Mouse (Mus musculus): Measurements from ENCODE around the gene Krtap17-1. TPM values are rescaled to one million over a fixed set of nuclear protein-coding genes. Genes with fewer than 3 reads are reported as not detected.

The Krtap17-1 gene
- polyA plus RNA-seq, 1 experiment, result 0.27 TPM

GRCm38 (mm10) chr11:99999091-99999490 is 5.3 kb upstream of the Krtap17-1 start:
- no peak for DNase-seq (ENCODE audit: low read depth)
- TF ChIP-seq CTCF (IDR thresholded peaks at IDR 0.05; ENCODE audit: borderline replicate concordance, extremely low read depth, insufficient read depth, insufficient read length) (no peak), POLR2A (IDR thresholded peaks at IDR 0.05; ENCODE audit: borderline replicate concordance, extremely low read depth, insufficient read depth, insufficient read length, poor library complexity, severe bottlenecking) (no peak)

GRCm38 (mm10) chr11:99994384-99994661 is 529 bp upstream of the Krtap17-1 start:
- TF ChIP-seq POLR2A (IDR thresholded peaks at IDR 0.05; ENCODE audit: borderline replicate concordance, extremely low read depth, insufficient read depth, insufficient read length, poor library complexity, severe bottlenecking), result no peak
- TF ChIP-seq CTCF (IDR thresholded peaks at IDR 0.05; ENCODE audit: borderline replicate concordance, extremely low read depth, insufficient read depth, insufficient read length), result no peak
- no peak for DNase-seq (ENCODE audit: low read depth)

- peak; percentile 38 for DNase-seq (ENCODE audit: low read depth)
Observed at GRCm38 (mm10) chr11:99990571-99990970, 3.2 kb downstream of the Krtap17-1 start.

GRCm38 (mm10) chr11:99989881-99990405 is 3.9 kb downstream of the Krtap17-1 start:
- DNase-seq (ENCODE audit: low read depth), result no peak
- no peak for TF ChIP-seq POLR2A (IDR thresholded peaks at IDR 0.05; ENCODE audit: borderline replicate concordance, extremely low read depth, insufficient read depth, insufficient read length, poor library complexity, severe bottlenecking)
- TF ChIP-seq CTCF (IDR thresholded peaks at IDR 0.05; ENCODE audit: borderline replicate concordance, extremely low read depth, insufficient read depth, insufficient read length), result no peak

More at GRCm38 (mm10) chr11:99990571-99990970, 3.2 kb downstream of the Krtap17-1 start:
- TF ChIP-seq CTCF (IDR thresholded peaks at IDR 0.05; ENCODE audit: borderline replicate concordance, extremely low read depth, insufficient read depth, insufficient read length), result no peak
- no peak for TF ChIP-seq POLR2A (IDR thresholded peaks at IDR 0.05; ENCODE audit: borderline replicate concordance, extremely low read depth, insufficient read depth, insufficient read length, poor library complexity, severe bottlenecking)

GRCm38 (mm10) chr11:99988530-99988929 is 5.3 kb downstream of the Krtap17-1 start:
- TF ChIP-seq POLR2A (IDR thresholded peaks at IDR 0.05; ENCODE audit: borderline replicate concordance, extremely low read depth, insufficient read depth, insufficient read length, poor library complexity, severe bottlenecking) (no peak), CTCF (IDR thresholded peaks at IDR 0.05; ENCODE audit: borderline replicate concordance, extremely low read depth, insufficient read depth, insufficient read length) (no peak)
- DNase-seq (ENCODE audit: low read depth), result no peak

GRCm38 (mm10) chr11:99986180-99986647 is 7.6 kb downstream of the Krtap17-1 start, which contains the start of gene Krtap16-1:
TSS of gene Krtap16-1 (minus strand) at chr11:99986597.
- DNase-seq (ENCODE audit: low read depth), result no peak
- no peak for TF ChIP-seq CTCF (IDR thresholded peaks at IDR 0.05; ENCODE audit: borderline replicate concordance, extremely low read depth, insufficient read depth, insufficient read length)
- no peak for TF ChIP-seq POLR2A (IDR thresholded peaks at IDR 0.05; ENCODE audit: borderline replicate concordance, extremely low read depth, insufficient read depth, insufficient read length, poor library complexity, severe bottlenecking)

GRCm38 (mm10) chr11:99985291-99986092 is 8.3 kb downstream of the Krtap17-1 start:
- TF ChIP-seq POLR2A (IDR thresholded peaks at IDR 0.05; ENCODE audit: borderline replicate concordance, extremely low read depth, insufficient read depth, insufficient read length, poor library complexity, severe bottlenecking), result no peak
- TF ChIP-seq CTCF (IDR thresholded peaks at IDR 0.05; ENCODE audit: borderline replicate concordance, extremely low read depth, insufficient read depth, insufficient read length), result no peak
- DNase-seq (ENCODE audit: low read depth), result peak; percentile 85

GRCm38 (mm10) chr11:99983442-99983841 is 10.4 kb downstream of the Krtap17-1 start:
- DNase-seq (ENCODE audit: low read depth), result no peak

GRCm38 (mm10) chr11:99982731-99983130 is 11.1 kb downstream of the Krtap17-1 start:
- no peak for DNase-seq (ENCODE audit: low read depth)
- TF ChIP-seq CTCF (IDR thresholded peaks at IDR 0.05; ENCODE audit: borderline replicate concordance, extremely low read depth, insufficient read depth, insufficient read length) (no peak), POLR2A (IDR thresholded peaks at IDR 0.05; ENCODE audit: borderline replicate concordance, extremely low read depth, insufficient read depth, insufficient read length, poor library complexity, severe bottlenecking) (no peak)

More at GRCm38 (mm10) chr11:99983442-99983841, 10.4 kb downstream of the Krtap17-1 start:
- TF ChIP-seq CTCF (IDR thresholded peaks at IDR 0.05; ENCODE audit: borderline replicate concordance, extremely low read depth, insufficient read depth, insufficient read length) (no peak), POLR2A (IDR thresholded peaks at IDR 0.05; ENCODE audit: borderline replicate concordance, extremely low read depth, insufficient read depth, insufficient read length, poor library complexity, severe bottlenecking) (no peak)

- DNase-seq (ENCODE audit: low read depth), result no peak
- TF ChIP-seq POLR2A (IDR thresholded peaks at IDR 0.05; ENCODE audit: borderline replicate concordance, extremely low read depth, insufficient read depth, insufficient read length, poor library complexity, severe bottlenecking) (no peak), CTCF (IDR thresholded peaks at IDR 0.05; ENCODE audit: borderline replicate concordance, extremely low read depth, insufficient read depth, insufficient read length) (no peak)
Observed at GRCm38 (mm10) chr11:99978953-99979352, 14.8 kb downstream of the Krtap17-1 start, which contains the start of gene Krtap29-1. TSS of gene Krtap29-1 (minus strand) at chr11:99979053.

GRCm38 (mm10) chr11:99965961-99966360 is 27.8 kb downstream of the Krtap17-1 start:
- TF ChIP-seq CTCF (IDR thresholded peaks at IDR 0.05; ENCODE audit: borderline replicate concordance, extremely low read depth, insufficient read depth, insufficient read length), result no peak
- no peak for TF ChIP-seq POLR2A (IDR thresholded peaks at IDR 0.05; ENCODE audit: borderline replicate concordance, extremely low read depth, insufficient read depth, insufficient read length, poor library complexity, severe bottlenecking)
- DNase-seq (ENCODE audit: low read depth), result no peak

Measured in brain, embryonic 14.5 days (tissue).